Mouse (Mus musculus): ENCODE data around the gene Ccdc85c.

DNA sequence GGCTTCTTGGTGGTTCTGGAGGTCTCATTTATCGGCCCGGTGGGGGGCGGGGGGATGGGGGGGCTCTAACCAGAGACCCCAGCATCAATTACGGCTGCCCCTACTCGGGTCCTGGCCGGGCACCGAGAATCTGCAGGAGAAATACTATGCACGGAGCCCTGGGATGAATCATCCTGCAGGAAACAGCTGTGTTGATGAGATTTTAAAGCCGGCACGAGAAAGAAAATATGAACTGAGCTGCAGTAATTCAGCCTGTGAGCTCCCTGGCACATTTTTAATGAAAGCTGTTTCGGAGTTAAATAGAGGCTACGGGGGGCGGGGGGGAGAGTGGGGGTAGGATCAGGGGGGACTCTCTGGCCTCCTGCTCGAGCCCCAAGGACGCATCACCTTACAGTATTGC lies 56.1 kb downstream of the Ccdc85c start:
- TF ChIP-seq MAX (IDR thresholded peaks at IDR 0.05; ENCODE audit: low read depth) (no peak), E2F4 (IDR thresholded peaks at IDR 0.05; ENCODE audit: insufficient read depth) (no peak)

All from myocyte (in vitro differentiated cells).